Mouse (Mus musculus): ENCODE data around the gene Ccr1.

- TF ChIP-seq POLR2A (IDR thresholded peaks at IDR 0.05; ENCODE audit: extremely low read depth, insufficient read depth, low read length) (no peak), CTCF (IDR thresholded peaks at IDR 0.05; ENCODE audit: low read depth, low read length) (no peak)
These were observed 20.7 kb downstream of the Ccr1 start for GRCm38 (mm10) chr9:123947815-123948214.

Measured in liver, adult 2 months (tissue).